Mouse (Mus musculus) megakaryocyte, embryonic 14.5 days (primary cell): ENCODE data around the gene Pus7l.

Experiments
- FLI1 ChIP-seq: IDR thresholded peaks from 2 replicates; pipeline ENCODE4 v1.6.1; 2012; ENCODE audit warnings: low read length, inconsistent platforms, mixed read lengths
- GATA1 ChIP-seq: IDR thresholded peaks from 3 replicates; pipeline ENCODE4 v1.6.1; 2012; ENCODE audit warnings: mixed read lengths, low read length, inconsistent platforms, borderline replicate concordance

GRCm38 (mm10) chr15:94565854-94566253, 22.5 kb upstream of the Pus7l start:
- TF ChIP-seq GATA1, result no peak
- no peak for TF ChIP-seq FLI1
